9 mouse cellular contexts compared by ENCODE assay signal in the genomic region with DNA sequence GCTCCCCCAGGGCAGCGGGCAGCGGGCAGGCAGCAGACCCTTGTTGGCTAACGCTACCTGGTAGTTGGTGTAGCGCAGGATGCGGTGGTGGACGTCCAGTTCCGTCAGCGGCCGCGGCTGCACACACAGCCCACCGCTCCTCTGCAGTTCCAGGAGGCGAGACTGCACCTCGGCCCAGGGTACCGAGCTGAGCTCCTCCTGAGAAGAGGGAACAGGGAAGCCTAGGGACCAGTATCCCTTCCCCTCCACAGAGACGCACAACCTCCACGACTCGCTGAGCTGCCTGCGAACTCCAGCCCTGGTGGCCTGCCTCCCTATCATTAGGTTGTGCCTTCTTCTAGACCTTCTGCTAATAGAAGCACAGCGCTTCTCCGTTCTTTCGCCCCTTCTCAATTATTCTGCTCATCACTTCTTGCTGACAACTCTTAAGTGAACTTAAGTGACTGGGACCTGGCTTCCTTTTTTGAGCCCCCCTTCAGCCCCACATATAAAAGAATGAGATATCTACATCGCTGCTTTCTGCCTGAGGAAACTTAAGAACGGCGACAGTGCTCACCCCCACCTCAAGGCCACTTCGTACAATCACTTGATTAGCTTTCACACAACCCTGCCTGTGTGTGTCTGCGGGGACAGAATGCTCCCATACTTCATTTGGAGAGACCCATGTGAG. TPM values are rescaled to one million over a fixed set of nuclear protein-coding genes. Genes with fewer than 3 reads are reported as not detected.
A peak's percentile ranks its signal among the peaks of the same experiment; 100 is the strongest.
DNase-seq lines count a peak whose midpoint lies in the region; ATAC-seq and TF ChIP-seq lines count a peak whose summit lies in the region.
"Had no signal": no experiment of that assay in that cellular context is flagged by ENCODE, and none has a peak within 500 bp of the region (broad histone marks: within the 10 kb centered on the region; RNA-seq: fewer than 3 reads in every experiment).

No protein-coding gene starts in this region.

- 0 out of 2 replicates have a peak overlapping the region, but pooled peaks have one; percentile 33 for H3K27ac ChIP-seq in kidney, embryonic 15.5 days
- H3K27ac ChIP-seq in bone marrow macrophage, adult 2 months (ENCODE audit: insufficient read depth, low read depth, low read length), result peak overlapping the region; percentile 93
- H3K27ac ChIP-seq in hindbrain, embryonic 13.5 days, result no peak overlapping the region
- no peak overlapping the region for H3K27ac ChIP-seq in midbrain, embryonic 14.5 days (replicated peaks; ENCODE audit: low read depth, low read length)

- peak overlapping the region; percentile 37 for H3K9ac ChIP-seq in kidney, embryonic 15.5 days
- peak overlapping the region; percentile 76 for H3K9ac ChIP-seq in hindbrain, embryonic 13.5 days
- peak overlapping the region; percentile 56 for H3K9ac ChIP-seq in midbrain, embryonic 14.5 days (replicated peaks; ENCODE audit: low read length)

- WGBS in kidney, embryonic 15.5 days, result 24% methylated on average over 25 of the region's 26 CpGs
- 25% methylated on average over 26 of the region's 26 CpGs for WGBS in hindbrain, embryonic 13.5 days
- WGBS in midbrain, embryonic 14.5 days, result 21% methylated on average over 26 of the region's 26 CpGs

- H3K27me3 ChIP-seq in kidney, embryonic 15.5 days, result peaks cover 38% of the 10 kb centered on the region
- peaks cover 71% of the 10 kb centered on the region for H3K27me3 ChIP-seq in hindbrain, embryonic 13.5 days
- peaks cover 16% of the 10 kb centered on the region; the same call in 1 of the 2 replicates for H3K27me3 ChIP-seq in midbrain, embryonic 14.5 days (ENCODE audit: control insufficient read depth, insufficient read depth, low read length)

- ATAC-seq in kidney, embryonic 15.5 days (replicated peaks; ENCODE audit: low FRiP score), result no peak
- ATAC-seq in hindbrain, embryonic 13.5 days (ENCODE audit: low FRiP score), result no peak
- no peak for ATAC-seq in midbrain, embryonic 14.5 days (ENCODE audit: low FRiP score, low TSS enrichment)

- H3K4me1 ChIP-seq in kidney, embryonic 15.5 days, result peaks cover 54% of the 10 kb centered on the region
- H3K4me1 ChIP-seq in bone marrow macrophage, adult 2 months (ENCODE audit: control insufficient read depth, insufficient read depth, low read length), result peaks cover 49% of the 10 kb centered on the region
- H3K4me1 ChIP-seq in hindbrain, embryonic 13.5 days (replicated peaks), result peaks cover 30% of the 10 kb centered on the region
- peaks cover 19% of the 10 kb centered on the region for H3K4me1 ChIP-seq in midbrain, embryonic 14.5 days (ENCODE audit: control insufficient read depth, insufficient read depth, low read length)

- H3K4me3 ChIP-seq in kidney, embryonic 15.5 days (replicated peaks), result peak overlapping the region; percentile 46
- peak overlapping the region; percentile 80 for H3K4me3 ChIP-seq in bone marrow macrophage, adult 2 months (ENCODE audit: insufficient read depth, low read length)
- peak overlapping the region; percentile 50 for H3K4me3 ChIP-seq in hindbrain, embryonic 13.5 days
- peak overlapping the region; percentile 43 for H3K4me3 ChIP-seq in midbrain, embryonic 14.5 days (replicated peaks; ENCODE audit: low read depth, low read length)

- H3K36me3 ChIP-seq in kidney, embryonic 15.5 days, result no peaks in the 10 kb centered on the region
- H3K36me3 ChIP-seq in hindbrain, embryonic 13.5 days, result no peaks in the 10 kb centered on the region
- no peaks in the 10 kb centered on the region for H3K36me3 ChIP-seq in midbrain, embryonic 14.5 days (ENCODE audit: control insufficient read depth, insufficient read depth, low read length)

- H3K9me3 ChIP-seq in kidney, embryonic 15.5 days (replicated peaks), result no peaks in the 10 kb centered on the region
- H3K9me3 ChIP-seq in hindbrain, embryonic 13.5 days, result no peaks in the 10 kb centered on the region
- H3K9me3 ChIP-seq in midbrain, embryonic 14.5 days (ENCODE audit: control insufficient read depth, low read length), result no peaks in the 10 kb centered on the region

- no peak for TF ChIP-seq POLR2A in bone marrow macrophage, adult 2 months (IDR thresholded peaks at IDR 0.05; ENCODE audit: borderline replicate concordance, low read depth, low read length)

- no peak for TF ChIP-seq CTCF in bone marrow macrophage, adult 2 months (IDR thresholded peaks at IDR 0.05; ENCODE audit: low read depth, low read length)

- DNase-seq in kidney, adult 18-20 months, result no peak
- no peak for DNase-seq in midbrain, embryonic 14.5 days
- DNase-seq in Muller cell, postnatal 12 days (ENCODE audit: inconsistent ontology term), result no peak
- DNase-seq in gastrocnemius, adult 8-10 months (ENCODE audit: low spot score in 2 of 2), result no peak
- DNase-seq in ovary, postnatal 14 days (ENCODE audit: low spot score), result no peak

- H3K4me2 ChIP-seq in kidney, embryonic 15.5 days, result peak overlapping the region; percentile 95
- H3K4me2 ChIP-seq in hindbrain, embryonic 13.5 days, result peak overlapping the region; percentile 95
- H3K4me2 ChIP-seq in midbrain, embryonic 14.5 days (ENCODE audit: low read length), result peak overlapping the region; percentile 92

RNA-seq across cellular contexts. Expression of a gene that starts 3.6 kb away (rescaled TPM):
- polyA plus RNA-seq in kidney, embryonic 15.5 days (2015; fragmentation: Nextera tagmentation; extraction: Ambion mirVana), result 0.82 and 1.1 TPM in 2 replicates
- polyA plus RNA-seq in bone marrow macrophage, adult 2 months (2012; ENCODE audit: insufficient read depth, insufficient read length, missing spikeins), result 0.39 and 1.1 TPM in 2 replicates
- 0.57 and 0.93 TPM in 2 replicates for polyA plus RNA-seq in hindbrain, embryonic 13.5 days (2015; fragmentation: Nextera tagmentation; extraction: Ambion mirVana)
- 0.72 and 1.0 TPM in 2 replicates for polyA plus RNA-seq in midbrain, embryonic 14.5 days (2014; fragmentation: Nextera tagmentation; extraction: Ambion mirVana)
- total RNA-seq in gastrocnemius, adult 8-10 months (2022), result under 1 TPM in 1 of 4 experiments, not detected in 3; 0.22 TPM

RNA-seq across cellular contexts. Expression of a gene that starts 5.1 kb away (rescaled TPM):
- 59.2 and 62.0 TPM in 2 replicates for polyA plus RNA-seq in kidney, embryonic 15.5 days (2015; fragmentation: Nextera tagmentation; extraction: Ambion mirVana)
- 16.8 and 24.1 TPM in 2 replicates for polyA plus RNA-seq in bone marrow macrophage, adult 2 months (2012; ENCODE audit: insufficient read depth, insufficient read length, missing spikeins)
- 45.7 and 48.7 TPM in 2 replicates for polyA plus RNA-seq in hindbrain, embryonic 13.5 days (2015; fragmentation: Nextera tagmentation; extraction: Ambion mirVana)
- 45.3 and 52.1 TPM in 2 replicates for polyA plus RNA-seq in midbrain, embryonic 14.5 days (2014; fragmentation: Nextera tagmentation; extraction: Ambion mirVana)
- 10 to 100 TPM; 34.7 to 40.0 (median 38.8) TPM for total RNA-seq in gastrocnemius, adult 8-10 months (2022)

RNA-seq across cellular contexts. Expression of a gene that starts 23.8 kb away (rescaled TPM):
- 15.4 and 18.4 TPM in 2 replicates for polyA plus RNA-seq in kidney, embryonic 15.5 days (2015; fragmentation: Nextera tagmentation; extraction: Ambion mirVana)
- not detected in 2 replicates for polyA plus RNA-seq in bone marrow macrophage, adult 2 months (2012; ENCODE audit: insufficient read depth, insufficient read length, missing spikeins)
- 9.8 and 10.2 TPM in 2 replicates for polyA plus RNA-seq in hindbrain, embryonic 13.5 days (2015; fragmentation: Nextera tagmentation; extraction: Ambion mirVana)
- 5.1 and 7.0 TPM in 2 replicates for polyA plus RNA-seq in midbrain, embryonic 14.5 days (2014; fragmentation: Nextera tagmentation; extraction: Ambion mirVana)
- total RNA-seq in gastrocnemius, adult 8-10 months (2022), result 1 to 10 TPM; 3.2 to 5.8 (median 4.0) TPM

RNA-seq across cellular contexts. Expression of a gene that starts 24.8 kb away (rescaled TPM):
- 0.39 and 0.53 TPM in 2 replicates for polyA plus RNA-seq in kidney, embryonic 15.5 days (2015; fragmentation: Nextera tagmentation; extraction: Ambion mirVana)
- polyA plus RNA-seq in bone marrow macrophage, adult 2 months (2012; ENCODE audit: insufficient read depth, insufficient read length, missing spikeins), result not detected in 2 replicates
- 0.94 and 1.3 TPM in 2 replicates for polyA plus RNA-seq in hindbrain, embryonic 13.5 days (2015; fragmentation: Nextera tagmentation; extraction: Ambion mirVana)
- not detected in 2 replicates for polyA plus RNA-seq in midbrain, embryonic 14.5 days (2014; fragmentation: Nextera tagmentation; extraction: Ambion mirVana)
- under 1 TPM in 1 of 4 experiments, not detected in 3; 0.34 TPM for total RNA-seq in gastrocnemius, adult 8-10 months (2022)
- total RNA-seq: layer of hippocampus, postnatal 10 days had no signal

RNA-seq across cellular contexts. Expression of a gene that starts 34.9 kb away (rescaled TPM):
- 50.1 and 52.2 TPM in 2 replicates for polyA plus RNA-seq in kidney, embryonic 15.5 days (2015; fragmentation: Nextera tagmentation; extraction: Ambion mirVana)
- 55.5 and 59.9 TPM in 2 replicates for polyA plus RNA-seq in bone marrow macrophage, adult 2 months (2012; ENCODE audit: insufficient read depth, insufficient read length, missing spikeins)
- 104 and 106 TPM in 2 replicates for polyA plus RNA-seq in hindbrain, embryonic 13.5 days (2015; fragmentation: Nextera tagmentation; extraction: Ambion mirVana)
- 110 and 136 TPM in 2 replicates for polyA plus RNA-seq in midbrain, embryonic 14.5 days (2014; fragmentation: Nextera tagmentation; extraction: Ambion mirVana)
- total RNA-seq in gastrocnemius, adult 8-10 months (2022), result 10 to 100 TPM in 3 of 4 experiments, 1 to 10 TPM in 1; 9.3 to 12.6 (median 10.7) TPM

Comparison
In these comparisons a context has a peak if more than half of its experiments do, and no peak if none do; other contexts are left out.
1. H3K27ac ChIP-seq: peak in kidney, embryonic 15.5 days (single experiment) and bone marrow macrophage, adult 2 months (single experiment); none in hindbrain, embryonic 13.5 days (single experiment) and midbrain, embryonic 14.5 days (single experiment).
2. Peak in every context shown above with its lines, with median percentiles within 50 percentile points of each other: H3K4me2 ChIP-seq, H3K4me3 ChIP-seq and H3K9ac ChIP-seq.